Mouse (Mus musculus) mature B cell (primary cell): Measurements from ENCODE around the gene Camk1d.

Experiments used
- in situ Hi-C: fragments of 300-500 bp; cut with MboI; formaldehyde crosslinking; loops from 2 replicates; pipeline ENCODE4 v1.14.3; 2019

The Camk1d gene

DNA sequence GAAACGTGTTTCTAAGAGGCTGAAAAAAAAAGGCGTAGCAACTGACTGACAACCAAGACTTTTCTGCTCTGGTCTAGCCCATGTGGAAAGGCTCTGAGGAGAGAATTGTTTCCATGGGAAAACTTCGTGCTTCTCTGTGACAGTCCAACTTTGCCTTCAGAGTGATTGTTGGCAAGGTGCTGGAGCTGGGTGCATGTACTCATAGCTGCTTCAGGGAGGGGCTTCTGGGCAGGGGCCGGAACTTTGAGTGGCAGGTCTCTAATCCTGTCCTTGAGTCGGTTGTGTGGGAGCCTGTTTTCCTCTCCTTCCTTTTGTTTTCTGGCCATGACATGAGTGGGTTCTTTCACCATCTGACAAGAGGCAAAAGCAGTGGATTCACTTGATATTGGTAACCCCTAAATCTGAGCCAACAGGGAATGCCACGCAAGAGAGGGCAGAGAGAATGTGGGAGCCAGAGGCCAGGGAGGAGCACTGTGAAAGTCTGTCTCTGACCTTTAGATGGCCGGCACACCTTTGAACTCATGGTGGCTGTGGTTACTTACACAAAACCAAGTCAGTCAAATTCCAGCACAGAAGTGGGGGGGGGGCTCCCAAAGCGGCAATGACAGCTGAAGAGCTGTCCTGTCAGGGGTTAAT lies 392.5 kb downstream of the Camk1d start:
- in situ Hi-C loops, result no loop called here

- in situ Hi-C loops, result no loop called here
Measured at GRCm38 (mm10) chr2:5319138-5319537, 395.2 kb downstream of the Camk1d start.

DNA sequence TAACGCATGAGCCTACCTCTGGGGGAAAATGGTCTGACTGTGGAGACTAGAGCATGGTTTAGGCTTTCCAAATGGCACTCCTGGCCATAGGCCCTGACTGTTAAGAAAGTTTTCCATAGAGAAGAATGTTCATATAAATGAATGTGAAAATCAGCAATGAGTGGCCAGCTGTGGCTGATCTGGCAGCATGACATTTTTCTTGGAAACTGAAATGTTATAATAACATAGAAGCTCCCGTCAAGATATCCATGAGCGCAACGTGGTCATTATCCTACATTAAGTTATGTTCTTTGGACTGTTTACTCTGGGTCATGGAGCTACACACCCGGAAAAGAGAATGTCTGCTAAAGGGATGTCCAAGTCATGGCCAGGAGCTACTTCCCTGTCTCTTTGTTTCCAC lies 397.6 kb downstream of the Camk1d start:
- in situ Hi-C loops, result no loop called here

- in situ Hi-C loops, result no loop called here
Measured at GRCm38 (mm10) chr2:5316217-5316616, 398.1 kb downstream of the Camk1d start.

- in situ Hi-C loops, result no loop called here
Measured at GRCm38 (mm10) chr2:5315291-5315828, 399.0 kb downstream of the Camk1d start.

GRCm38 (mm10) chr2:5314530-5315166 lies 399.7 kb downstream of the Camk1d start:
- in situ Hi-C loops, result no loop called here

GRCm38 (mm10) chr2:5305156-5305555 lies 409.2 kb downstream of the Camk1d start:
- in situ Hi-C loops, result no loop called here

- in situ Hi-C loops, result no loop called here
Measured at GRCm38 (mm10) chr2:5304451-5304850, 409.9 kb downstream of the Camk1d start.

DNA sequence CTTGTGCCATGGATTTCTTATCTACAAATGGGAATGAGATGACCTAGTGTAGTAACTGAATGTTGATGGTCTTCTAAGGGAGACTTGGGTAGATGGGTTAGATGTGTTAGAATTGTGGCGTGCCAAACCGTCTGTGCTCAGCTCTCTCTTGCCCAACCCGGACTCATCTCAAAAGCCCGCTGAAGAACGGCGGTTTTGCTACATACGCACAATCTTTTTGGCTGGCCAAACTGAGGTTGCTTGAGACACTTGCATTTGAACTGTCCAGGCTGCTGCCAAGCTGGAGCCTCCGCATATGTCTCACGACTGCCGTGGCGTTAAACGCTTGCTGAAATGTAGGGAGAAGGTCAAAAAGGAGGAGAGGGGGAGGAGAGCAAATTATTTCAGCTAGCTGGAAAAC lies 413.0 kb downstream of the Camk1d start:
- in situ Hi-C loops, result no loop called here

- in situ Hi-C loops, result no loop called here
Measured at GRCm38 (mm10) chr2:5298071-5298470, 416.2 kb downstream of the Camk1d start.

DNA sequence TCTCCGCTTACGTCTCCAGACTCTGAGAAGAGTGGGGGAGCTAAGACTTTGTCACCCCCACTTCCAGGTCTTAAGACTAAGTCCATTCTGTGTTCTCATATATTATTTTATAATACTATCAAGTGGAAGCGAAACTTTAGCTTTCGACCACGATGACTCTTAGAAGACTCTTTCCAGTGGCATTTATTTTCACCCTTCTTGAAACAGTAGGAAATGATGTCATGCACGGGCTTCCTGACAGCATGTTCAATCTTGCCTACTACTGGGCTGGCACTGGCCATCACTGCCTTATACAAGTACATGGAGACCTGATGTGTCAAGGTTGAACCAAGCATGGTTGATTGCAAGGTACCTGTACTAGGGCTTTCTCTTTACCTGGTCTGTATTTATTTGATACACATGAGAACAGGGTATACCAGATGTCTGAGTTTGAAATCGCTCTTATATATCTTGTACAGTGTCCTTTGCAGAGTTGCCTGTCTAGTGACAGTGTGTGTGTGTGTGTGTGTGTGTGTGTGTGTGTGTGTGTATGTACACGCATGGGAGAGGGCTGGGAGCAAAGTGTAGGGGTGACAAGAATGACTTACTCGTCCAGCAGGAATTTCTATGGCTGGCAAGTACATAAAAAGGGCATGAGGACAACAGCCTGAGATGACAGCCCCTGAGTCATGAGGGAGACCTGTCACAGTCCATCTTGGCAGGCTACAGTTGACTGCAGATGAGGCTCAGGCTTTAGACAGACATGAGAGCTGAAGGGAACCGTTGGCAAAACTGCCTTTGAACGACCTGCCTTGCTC lies 417.4 kb downstream of the Camk1d start:
- in situ Hi-C loops, result no loop called here

- in situ Hi-C loops, result no loop called here
Measured at GRCm38 (mm10) chr2:5295098-5295497, 419.2 kb downstream of the Camk1d start.

- in situ Hi-C loops, result no loop called here
Measured at GRCm38 (mm10) chr2:5294451-5294850, 419.9 kb downstream of the Camk1d start.

GRCm38 (mm10) chr2:5288593-5288992 lies 425.7 kb downstream of the Camk1d start:
- in situ Hi-C loops, result no loop called here

DNA sequence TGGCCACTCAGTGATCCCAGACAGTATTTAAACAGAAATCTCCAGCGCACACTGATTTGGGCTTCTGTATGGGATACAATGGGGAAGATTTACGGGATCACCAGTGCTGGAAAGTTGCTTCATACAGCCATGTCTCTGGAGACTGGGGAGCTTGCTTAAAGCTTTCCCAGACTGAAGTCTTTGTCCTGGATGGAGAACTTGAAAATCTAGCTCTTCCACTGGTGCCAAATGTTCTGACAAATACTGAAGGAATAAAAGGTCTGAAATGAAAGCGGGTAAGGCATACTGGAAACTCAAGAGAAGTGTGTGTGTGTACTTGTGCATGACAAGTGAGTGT lies 427.3 kb downstream of the Camk1d start:
- in situ Hi-C loops, result no loop called here

DNA sequence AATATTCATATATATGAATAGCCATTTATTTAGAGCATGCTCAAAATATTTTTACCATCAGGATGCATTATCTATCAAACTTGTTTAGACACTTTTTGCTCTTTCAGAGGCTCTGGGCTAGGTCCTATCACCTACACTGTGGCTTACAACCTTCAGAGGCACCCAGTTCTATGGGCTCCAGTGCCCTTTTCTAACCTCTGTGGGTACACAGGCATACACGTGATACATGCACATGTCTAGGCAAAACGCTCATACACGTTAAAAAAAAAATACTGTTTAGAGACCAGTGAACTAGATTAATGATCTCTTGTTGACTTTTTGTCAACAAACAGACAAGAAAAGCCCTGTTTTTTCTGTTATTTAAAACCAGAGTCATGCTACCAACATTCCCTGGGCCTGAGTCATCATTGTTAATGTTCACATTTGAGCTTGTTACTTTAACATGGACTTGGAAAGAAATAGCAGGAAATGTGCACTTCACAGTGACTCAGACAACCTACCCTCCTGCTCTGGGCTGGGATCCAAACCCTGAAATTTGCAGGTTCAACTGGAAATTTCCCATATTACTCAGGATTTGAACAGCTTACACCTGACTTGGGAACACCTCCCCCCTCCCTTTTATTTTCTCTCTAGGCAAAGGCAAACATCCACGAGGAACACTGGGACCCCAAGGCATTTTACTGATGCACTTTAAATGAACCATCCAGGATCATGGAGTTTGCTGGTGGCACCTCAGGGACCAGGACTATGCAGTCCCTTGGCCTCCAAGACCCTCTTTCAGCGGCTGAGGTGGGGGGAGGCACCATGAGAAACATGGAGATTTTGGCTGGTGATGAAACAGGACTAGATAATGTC lies 427.9 kb downstream of the Camk1d start:
- in situ Hi-C loops, result no loop called here

DNA sequence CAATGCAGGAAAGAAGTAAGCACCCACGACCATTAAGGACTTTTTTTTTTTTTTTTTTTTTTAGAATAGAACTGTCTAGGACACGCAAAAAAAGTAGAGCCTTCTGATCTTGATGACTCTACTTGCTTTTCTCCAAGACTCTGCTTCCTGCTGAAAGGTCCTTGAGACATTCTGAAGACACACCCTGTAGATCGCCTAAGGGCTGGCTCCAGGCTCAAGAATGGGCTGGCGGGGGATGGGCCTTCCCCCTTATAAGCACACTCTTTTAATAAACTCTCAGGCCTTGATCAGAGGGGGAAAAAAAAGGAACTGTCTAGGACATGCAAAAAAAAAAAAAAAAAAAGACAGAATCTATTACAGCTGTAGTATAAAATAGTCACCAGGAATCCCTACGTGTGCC lies 430.0 kb downstream of the Camk1d start:
- in situ Hi-C loops, result no loop called here

DNA sequence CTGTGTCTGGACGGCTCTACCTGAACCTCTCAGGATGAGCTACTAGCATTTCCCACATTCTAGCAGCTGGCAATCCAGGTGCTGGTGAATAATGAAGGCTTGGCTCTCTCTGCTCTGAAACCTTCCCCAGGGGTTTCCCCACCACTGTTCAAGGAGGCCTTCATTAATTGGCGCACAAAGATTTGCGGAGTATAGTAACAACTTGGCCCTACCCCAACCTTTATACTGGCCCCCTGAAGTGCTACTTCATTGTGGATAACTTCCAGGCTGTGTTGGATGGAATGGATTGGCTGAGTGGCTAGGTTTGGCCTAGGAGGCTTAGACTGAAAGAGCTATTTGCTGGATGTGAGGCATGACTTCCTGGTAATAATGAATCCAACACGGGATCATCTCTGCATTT lies 431.7 kb downstream of the Camk1d start:
- in situ Hi-C loops, result no loop called here

- in situ Hi-C loops, result no loop called here
Measured at GRCm38 (mm10) chr2:5267980-5268379, 446.3 kb downstream of the Camk1d start.

GRCm38 (mm10) chr2:5262279-5262678 lies 452.0 kb downstream of the Camk1d start:
- in situ Hi-C loops, result no loop called here

GRCm38 (mm10) chr2:5258250-5258649 lies 456.1 kb downstream of the Camk1d start:
- in situ Hi-C loops, result no loop called here

GRCm38 (mm10) chr2:5249969-5250368 lies 464.3 kb downstream of the Camk1d start:
- in situ Hi-C loops, result no loop called here
